Mouse (Mus musculus) thymus, adult 2 months (tissue): ENCODE data around the gene Anapc7. TPM values are rescaled to one million over a fixed set of nuclear protein-coding genes. Genes with fewer than 3 reads are reported as not detected.

Experiments used
- DNase-seq: peaks from one replicate; pipeline ENCODE4 v3.0.0; 2021
- H3K27ac ChIP-seq: fragments of 200-500 bp; 2 replicates; pipeline ENCODE4 v1.5.1; 2012; ENCODE audit warnings: low read length, control low read depth; ENCODE audit not compliant: control insufficient read depth, insufficient read depth
- H3K27me3 ChIP-seq: fragments of 200-500 bp; 2 replicates; pipeline ENCODE4 v1.6.1; 2012; ENCODE audit warnings: mild to moderate bottlenecking, low read length, moderate library complexity, mixed read lengths; ENCODE audit not compliant: control insufficient read depth, insufficient read depth
- H3K36me3 ChIP-seq: fragments of 200-500 bp; 2 replicates; pipeline ENCODE4 v1.6.1; 2012; ENCODE audit warnings: mild to moderate bottlenecking, low read length, moderate library complexity; ENCODE audit not compliant: control insufficient read depth, insufficient read depth
- H3K4me1 ChIP-seq: fragments of 200-500 bp; replicated peaks from 2 replicates; pipeline ENCODE4 v1.6.1; 2012; ENCODE audit warnings: low read length; ENCODE audit not compliant: control insufficient read depth, insufficient read depth
- H3K4me3 ChIP-seq: fragments of 200-500 bp; 2 replicates; pipeline ENCODE4 v1.5.1; 2012; ENCODE audit warnings: mild to moderate bottlenecking, low read length, control low read depth, moderate library complexity; ENCODE audit not compliant: control insufficient read depth, insufficient read depth
- CTCF ChIP-seq: fragments of 200-500 bp; IDR thresholded peaks from 2 replicates; pipeline ENCODE4 v1.5.1; 2012; ENCODE audit warnings: mild to moderate bottlenecking, control low read depth, low read length, moderate library complexity, borderline replicate concordance; ENCODE audit not compliant: control insufficient read depth, poor library complexity, insufficient read depth; ENCODE audit errors: extremely low read depth
- POLR2A ChIP-seq: fragments of 200-500 bp; IDR thresholded peaks from 2 replicates; pipeline ENCODE4 v1.6.1; 2012; ENCODE audit warnings: mild to moderate bottlenecking, low read length, control low read depth, moderate library complexity; ENCODE audit not compliant: control insufficient read depth, poor library complexity, insufficient read depth; ENCODE audit errors: extremely low read depth
- WGBS: fragments of 180-500 bp; shearing (Covaris S2); methylation state at CpG from one replicate; pipeline ENCODE4 v1.1.7; 2018; 5-methylcytosine and 5-hydroxymethylcytosine counted together
- polyA plus RNA-seq: library from polyadenylated mRNA; depleted of rRNA; stranded (reverse); fragments of >200 nt; gene quantifications from 2 replicates; pipeline ENCODE4 v1.2.3, GENCODE M21; 2012

The Anapc7 gene
- polyA plus RNA-seq, 1 experiment, result 39.9 TPM

DNA sequence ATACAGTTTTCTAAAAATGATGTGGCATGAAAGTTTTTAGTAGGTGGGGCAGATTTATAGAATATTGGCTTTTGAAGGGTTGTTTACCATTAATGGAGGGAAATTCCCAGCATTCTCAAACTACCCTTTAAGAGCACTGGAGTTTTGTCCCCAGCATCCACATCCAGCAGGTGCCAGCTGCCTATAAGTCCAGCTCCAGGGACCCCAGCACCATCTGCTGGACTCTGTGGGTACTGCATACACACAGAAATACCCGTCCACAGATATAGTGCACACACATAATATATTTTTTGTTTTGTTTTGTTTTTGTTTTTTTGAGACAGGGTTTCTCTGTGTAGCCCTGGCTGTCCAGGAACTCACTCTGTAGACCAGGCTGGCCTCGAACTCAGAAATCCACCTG is 27.6 kb upstream of the Anapc7 start:
- peak; percentile 83 for DNase-seq
- H3K4me1 ChIP-seq, result peaks cover 30% of the 10 kb centered on the region
- H3K27me3 ChIP-seq, result no peaks in the 10 kb centered on the region
- 63% methylated on average over 2 of the region's 2 CpGs for WGBS
- H3K4me3 ChIP-seq, result no peak overlapping the region
- H3K36me3 ChIP-seq, result peaks cover 7% of the 10 kb centered on the region
- H3K27ac ChIP-seq, result no peak overlapping the region
- TF ChIP-seq CTCF (peak; percentile 67; the same call in 1 of the 2 replicates), POLR2A (no peak)

DNA sequence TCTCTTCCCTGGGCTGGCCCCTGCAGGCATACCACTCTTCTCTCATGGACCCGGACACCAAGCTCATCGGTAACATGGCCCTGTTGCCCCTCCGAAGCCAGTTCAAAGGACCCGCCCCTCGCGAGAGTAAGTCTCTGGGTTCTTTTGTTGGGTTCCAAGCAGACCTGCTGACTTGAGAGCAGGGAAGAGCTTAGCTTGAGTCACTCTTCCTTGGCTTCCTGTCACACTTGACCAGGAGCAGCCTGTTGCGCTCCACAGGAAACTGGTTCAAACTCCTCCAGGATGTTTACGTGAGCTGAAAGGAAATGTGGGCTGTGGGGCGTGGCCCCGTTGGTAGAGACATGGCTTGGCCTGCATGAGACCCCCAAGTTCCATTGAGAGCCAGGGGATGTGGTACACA is 24.7 kb upstream of the Anapc7 start:
- no peak overlapping the region for H3K4me3 ChIP-seq
- WGBS, result 23% methylated on average over 10 of the region's 10 CpGs

DNA sequence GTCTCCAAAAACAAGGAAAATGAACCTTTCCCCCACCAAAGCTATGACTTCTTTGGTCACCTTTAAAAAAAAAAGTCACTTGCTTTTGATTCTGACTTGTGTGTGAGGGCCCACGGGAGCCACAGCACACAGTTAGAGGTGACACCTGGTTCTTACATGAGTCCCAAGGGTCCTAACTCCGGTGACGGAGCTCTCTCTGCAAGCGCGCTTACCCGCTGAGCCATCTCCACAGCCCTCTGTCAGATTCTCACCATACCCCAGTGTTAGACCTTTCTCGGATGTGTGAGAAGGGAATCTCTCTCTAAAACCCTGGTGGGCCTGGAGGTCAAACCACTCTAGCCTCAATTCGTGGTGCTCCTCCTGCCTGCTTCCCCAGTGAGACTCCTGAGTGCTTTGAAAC is 24.0 kb upstream of the Anapc7 start:
- Histone ChIP-seq H3K4me1 (peaks cover 41% of the 10 kb centered on the region), H3K36me3 (peaks cover 24% of the 10 kb centered on the region)
- WGBS, result 42% methylated on average over 8 of the region's 8 CpGs

More for the DNA sequence above, 24.7 kb upstream of the Anapc7 start:
- TF ChIP-seq CTCF, result no peak
- TF ChIP-seq POLR2A, result no peak
- peak; percentile 47 for DNase-seq
- no peaks in the 10 kb centered on the region for H3K27me3 ChIP-seq
- peaks cover 17% of the 10 kb centered on the region for H3K36me3 ChIP-seq
- H3K4me1 ChIP-seq, result peaks cover 41% of the 10 kb centered on the region
- H3K27ac ChIP-seq, result peak overlapping the region; percentile 69; the same call in 1 of the 2 replicates

DNA sequence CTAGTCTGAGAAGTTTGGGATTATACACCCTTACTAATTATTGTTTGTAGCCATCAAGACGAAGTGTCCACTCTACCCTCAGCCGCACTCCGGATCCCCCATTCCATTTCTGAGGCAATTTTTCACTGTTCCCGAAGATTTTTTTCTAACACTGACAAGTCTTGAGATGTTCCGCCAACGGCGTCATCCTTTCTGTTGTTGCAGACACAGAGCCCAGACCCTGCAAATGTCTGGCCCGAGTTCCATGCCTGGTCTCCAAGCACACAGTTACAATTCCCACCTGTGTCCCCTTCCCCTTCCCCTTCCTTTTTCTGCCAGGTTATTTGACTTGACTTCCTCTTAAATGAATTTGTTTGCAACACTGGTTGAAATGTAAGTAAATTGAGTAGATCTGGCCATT is 21.6 kb upstream of the Anapc7 start:
- Histone ChIP-seq H3K4me1 (peaks cover 34% of the 10 kb centered on the region), H3K4me3 (no peak overlapping the region), H3K27ac (no peak overlapping the region), H3K27me3 (no peaks in the 10 kb centered on the region), H3K36me3 (peaks cover 48% of the 10 kb centered on the region)
- no peak for TF ChIP-seq POLR2A
- TF ChIP-seq CTCF, result no peak
- no peak for DNase-seq
- WGBS, result 94% methylated on average over 8 of the region's 8 CpGs

More for the DNA sequence above, 24.0 kb upstream of the Anapc7 start:
- H3K27ac ChIP-seq, result peak overlapping the region; percentile 69
- H3K27me3 ChIP-seq, result no peaks in the 10 kb centered on the region
- DNase-seq, result no peak
- no peak overlapping the region for H3K4me3 ChIP-seq
- TF ChIP-seq POLR2A (no peak), CTCF (no peak)

DNA sequence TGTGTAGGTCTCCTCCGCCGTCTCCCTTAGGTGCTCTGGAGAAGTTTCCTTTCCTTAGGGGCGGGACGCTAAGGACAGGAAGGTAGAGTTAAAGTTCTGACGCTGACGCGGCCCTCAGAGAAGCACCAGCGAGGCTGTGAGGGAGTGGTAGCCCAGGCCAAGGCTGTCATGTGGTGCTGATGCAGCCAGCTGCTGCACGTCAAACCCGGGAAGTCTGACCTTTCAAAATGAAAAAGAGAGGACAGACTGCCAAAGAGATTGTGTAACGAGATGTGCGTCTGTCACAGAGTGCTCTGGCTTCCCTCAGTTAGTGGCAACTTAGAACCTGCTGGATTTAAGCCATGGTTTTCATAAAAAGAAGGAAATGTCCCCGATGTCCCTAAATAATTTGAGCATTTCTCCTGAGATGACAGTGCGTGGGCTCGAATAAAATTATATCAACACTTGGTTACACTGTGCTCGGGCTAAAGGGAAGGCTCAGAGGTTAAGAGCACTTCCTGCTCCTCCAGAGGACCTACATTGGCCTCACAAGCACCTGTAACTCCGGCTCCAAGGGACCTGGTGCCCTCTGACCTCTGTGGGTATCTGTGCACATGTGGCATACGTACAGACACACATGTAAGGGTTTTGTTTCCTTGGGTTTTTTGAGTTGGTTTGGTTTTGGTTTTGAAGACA is 20.7 kb upstream of the Anapc7 start:
- DNase-seq, result no peak
- H3K4me1 ChIP-seq, result peaks cover 29% of the 10 kb centered on the region
- TF ChIP-seq CTCF (no peak), POLR2A (no peak)
- H3K27ac ChIP-seq, result peak overlapping the region; percentile 37; the same call in 1 of the 2 replicates
- 67% methylated on average over 18 of the region's 18 CpGs for WGBS
- no peak overlapping the region for H3K4me3 ChIP-seq
- no peaks in the 10 kb centered on the region for H3K27me3 ChIP-seq
- peaks cover 57% of the 10 kb centered on the region for H3K36me3 ChIP-seq

DNA sequence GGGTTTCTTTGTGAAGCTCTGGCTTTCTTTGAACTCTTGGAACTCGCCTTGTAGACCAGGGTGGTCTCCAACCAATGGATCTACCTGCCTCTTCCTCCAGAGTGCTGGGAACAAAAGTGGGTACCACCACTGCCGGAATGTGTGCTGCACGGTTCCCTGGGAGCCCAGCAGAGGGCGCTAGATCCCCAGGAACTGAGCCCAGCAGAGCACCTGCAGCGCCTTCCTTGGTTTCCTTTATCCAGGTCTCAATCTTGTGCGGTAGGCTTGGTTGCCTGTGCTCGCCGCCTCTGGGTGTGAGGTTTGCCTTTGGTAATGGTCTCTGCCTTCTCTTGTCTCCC is 20.2 kb upstream of the Anapc7 start:
- H3K27me3 ChIP-seq, result no peaks in the 10 kb centered on the region
- peak; percentile 75 for DNase-seq
- H3K4me3 ChIP-seq, result no peak overlapping the region
- TF ChIP-seq POLR2A (no peak), CTCF (peak; percentile 97)
- H3K4me1 ChIP-seq, result peaks cover 29% of the 10 kb centered on the region
- 6% methylated on average over 8 of the region's 8 CpGs for WGBS
- H3K36me3 ChIP-seq, result peaks cover 62% of the 10 kb centered on the region
- no peak overlapping the region; the same call in 1 of the 2 replicates for H3K27ac ChIP-seq

DNA sequence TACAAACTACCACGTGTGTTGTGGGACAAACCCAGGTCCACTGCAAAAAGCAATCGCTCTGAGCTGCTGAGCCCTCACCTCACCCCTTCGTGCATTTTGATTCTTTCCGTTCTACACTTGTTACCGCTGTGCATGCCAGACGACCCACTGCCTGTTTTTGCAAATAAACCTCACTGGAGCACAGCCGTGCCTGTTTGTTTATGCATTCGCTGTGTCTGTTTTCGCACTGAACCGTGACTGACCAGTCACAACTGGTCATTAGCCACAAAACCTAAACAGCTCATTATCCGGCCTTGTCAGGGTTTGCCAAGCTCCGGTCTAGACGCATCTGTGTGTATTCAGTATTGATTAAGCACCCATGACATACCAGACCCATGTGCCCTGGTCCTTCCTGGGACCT is 19.3 kb upstream of the Anapc7 start:
- H3K27ac ChIP-seq, result no peak overlapping the region
- DNase-seq, result no peak
- no peaks in the 10 kb centered on the region for H3K27me3 ChIP-seq
- TF ChIP-seq CTCF (no peak), POLR2A (no peak)
- WGBS, result 95% methylated on average over 13 of the region's 13 CpGs
- peaks cover 22% of the 10 kb centered on the region for H3K4me1 ChIP-seq
- no peak overlapping the region for H3K4me3 ChIP-seq
- peaks cover 70% of the 10 kb centered on the region for H3K36me3 ChIP-seq
